Mouse (Mus musculus) embryonic facial prominence, embryonic 15.5 days (tissue): ENCODE results near the gene Pkig. TPM values are rescaled to one million over a fixed set of nuclear protein-coding genes. Genes with fewer than 3 reads are reported as not detected.
"Not testable (repeated sequence)": the region's sequence is repeated elsewhere in the genome, so short reads cannot be mapped to it uniquely, and the experiment has no call there.

ENCODE experiments used
- ATAC-seq: fragments of 200-750 bp; cut with Nextera tagmentation; 2 replicates; pipeline ENCODE4 v1.8.0; 2017; ENCODE audit warnings: low read depth, moderate TSS enrichment; ENCODE audit not compliant: insufficient number of reproducible peaks, low FRiP score, low TSS enrichment
- H3K27ac ChIP-seq: fragments of 300-500 bp; sonication (generic); replicated peaks from 2 replicates; pipeline ENCODE4 v1.5.1; 2015; ENCODE audit warnings: mild to moderate bottlenecking, inconsistent platforms
- H3K27me3 ChIP-seq: fragments of 300-500 bp; sonication (generic); 2 replicates; pipeline ENCODE4 v1.6.1; 2015; ENCODE audit warnings: inconsistent platforms
- H3K36me3 ChIP-seq: fragments of 300-500 bp; sonication (generic); 2 replicates; pipeline ENCODE4 v1.6.1; 2015; ENCODE audit warnings: mild to moderate bottlenecking, inconsistent platforms
- H3K4me1 ChIP-seq: fragments of 300-500 bp; sonication (generic); 2 replicates; pipeline ENCODE4 v1.6.1; 2015; ENCODE audit warnings: inconsistent platforms
- H3K4me2 ChIP-seq: fragments of 300-500 bp; sonication (generic); replicated peaks from 2 replicates; pipeline ENCODE4 v1.6.1; 2015; ENCODE audit warnings: mild to moderate bottlenecking, inconsistent platforms
- H3K4me3 ChIP-seq: fragments of 300-500 bp; sonication (generic); replicated peaks from 2 replicates; pipeline ENCODE4 v1.5.1; 2015; ENCODE audit warnings: mild to moderate bottlenecking, inconsistent platforms
- H3K9ac ChIP-seq: fragments of 300-500 bp; sonication (generic); 2 replicates; pipeline ENCODE4 v1.6.1; 2015; ENCODE audit warnings: inconsistent platforms
- H3K9me3 ChIP-seq: fragments of 300-500 bp; sonication (generic); replicated peaks from 2 replicates; pipeline ENCODE4 v1.6.1; 2016; ENCODE audit warnings: inconsistent platforms
- WGBS: fragments of 180-500 bp; shearing (Covaris S2); methylation state at CpG from one replicate; pipeline ENCODE4 v1.1.7; 2015; 5-methylcytosine and 5-hydroxymethylcytosine counted together
- polyA plus RNA-seq: library from polyadenylated mRNA; unstranded; fragments of >200 nt; fragmentation: Nextera tagmentation; extraction: Ambion mirVana; gene quantifications from 2 replicates; pipeline ENCODE4 v1.2.1, GENCODE M21; 2015

Gene Pkig
- polyA plus RNA-seq, 1 experiment from 2014 or later, result 152 TPM

DNA sequence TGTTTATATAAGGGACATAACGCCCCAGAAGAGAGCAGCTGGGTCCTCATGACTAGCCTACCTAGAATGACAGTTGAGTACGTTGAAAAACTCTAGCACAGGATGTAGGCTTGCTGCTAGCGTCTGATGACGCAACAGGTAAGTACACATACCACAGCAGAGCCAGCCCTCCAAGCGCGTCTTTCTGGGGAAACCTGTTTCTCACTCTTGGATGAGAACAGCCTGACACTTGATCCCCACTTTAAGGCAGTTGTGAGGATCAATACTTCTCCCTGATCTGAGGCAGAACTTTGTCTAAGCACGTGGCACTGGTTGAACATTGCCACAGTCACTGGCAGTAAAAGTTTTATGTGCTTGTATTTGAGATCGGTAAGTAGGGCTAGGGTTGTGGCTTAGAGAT is 37.7 kb upstream of the Pkig start:
- H3K4me2 ChIP-seq, result no peak overlapping the region
- 69% methylated on average over 8 of the region's 8 CpGs for WGBS
- H3K36me3 ChIP-seq, result peaks cover 82% of the 10 kb centered on the region
- no peak for ATAC-seq
- H3K4me1 ChIP-seq, result no peaks in the 10 kb centered on the region
- H3K27me3 ChIP-seq, result no peaks in the 10 kb centered on the region
- no peak overlapping the region for H3K4me3 ChIP-seq
- no peak overlapping the region for H3K9ac ChIP-seq
- no peak overlapping the region for H3K27ac ChIP-seq
- H3K9me3 ChIP-seq, result no peaks in the 10 kb centered on the region

DNA sequence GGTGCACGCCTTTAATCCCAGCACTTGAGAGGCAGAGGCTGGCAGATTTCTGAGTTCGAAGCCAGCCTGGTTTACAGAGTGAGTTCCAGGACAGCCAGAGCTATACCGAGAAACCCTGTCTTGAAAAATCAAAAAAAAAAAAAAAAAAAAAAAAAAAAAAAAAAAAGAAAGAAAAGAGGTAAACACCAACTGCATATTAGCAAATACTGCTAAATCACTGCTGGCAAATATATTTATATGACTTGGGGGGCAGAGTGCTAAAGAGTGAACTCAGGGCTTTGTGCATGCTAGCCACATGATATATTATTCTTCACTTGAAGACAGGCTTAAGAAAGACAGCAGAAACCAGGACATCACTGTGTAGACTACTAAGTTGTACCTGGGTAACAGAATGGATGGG is 36.8 kb upstream of the Pkig start:
- not testable (repeated sequence) for H3K4me2 ChIP-seq, ATAC-seq, H3K27me3 ChIP-seq, H3K27ac ChIP-seq, H3K9me3 ChIP-seq, H3K4me3 ChIP-seq, H3K4me1 ChIP-seq, H3K9ac ChIP-seq
- WGBS, result 95% methylated on average over 3 of the region's 3 CpGs
- peaks cover 82% of the 10 kb centered on the region for H3K36me3 ChIP-seq

DNA sequence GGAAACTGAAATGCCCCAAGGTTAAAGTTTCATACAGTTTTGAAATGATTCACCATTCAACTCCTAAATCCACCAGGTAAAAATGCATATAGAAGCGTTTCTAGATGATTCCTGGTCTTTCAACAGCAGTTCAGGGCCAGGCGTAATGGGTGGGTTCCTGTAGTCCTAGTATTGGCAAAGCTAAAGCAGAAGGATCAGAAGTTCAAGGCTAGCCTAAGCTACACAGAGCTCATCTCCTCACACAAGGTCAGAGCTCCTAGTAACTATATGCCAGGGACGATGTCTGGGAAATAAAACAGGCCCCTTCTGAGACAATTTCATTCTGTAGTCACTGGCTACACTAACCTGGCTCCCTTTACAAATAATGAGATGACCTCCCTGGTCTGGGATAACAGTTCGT is 27.0 kb upstream of the Pkig start:
- H3K4me1 ChIP-seq, result no peaks in the 10 kb centered on the region
- H3K4me2 ChIP-seq, result no peak overlapping the region
- no peaks in the 10 kb centered on the region for H3K9me3 ChIP-seq
- 90% methylated on average over 4 of the region's 4 CpGs for WGBS
- ATAC-seq, result no peak
- H3K36me3 ChIP-seq, result peaks cover 72% of the 10 kb centered on the region
- H3K9ac ChIP-seq, result no peak overlapping the region
- H3K27ac ChIP-seq, result no peak overlapping the region
- H3K27me3 ChIP-seq, result no peaks in the 10 kb centered on the region
- H3K4me3 ChIP-seq, result no peak overlapping the region

DNA sequence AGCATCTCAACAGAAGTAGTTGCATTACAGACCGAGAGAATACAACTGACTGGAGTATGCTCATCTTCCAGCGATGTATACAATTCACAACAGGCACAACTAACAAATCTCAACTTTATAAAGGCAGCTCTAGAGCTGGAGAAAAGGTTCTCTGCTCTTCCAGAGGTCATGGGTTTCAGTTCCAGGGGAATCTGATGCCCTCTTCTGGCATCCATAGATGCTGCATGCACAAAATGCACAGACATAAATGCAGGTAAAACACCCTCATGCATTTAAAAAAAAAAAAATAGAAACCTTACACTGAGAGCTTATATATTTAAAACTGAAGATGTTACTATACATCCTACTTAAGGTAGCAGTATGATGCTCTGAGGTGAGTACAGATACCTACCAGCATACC is 26.5 kb upstream of the Pkig start:
- Histone ChIP-seq H3K27me3 (no peaks in the 10 kb centered on the region), H3K9me3 (no peaks in the 10 kb centered on the region), H3K4me3 (no peak overlapping the region), H3K4me2 (no peak overlapping the region), H3K36me3 (peaks cover 67% of the 10 kb centered on the region), H3K9ac (no peak overlapping the region), H3K27ac (no peak overlapping the region), H3K4me1 (no peaks in the 10 kb centered on the region)
- ATAC-seq, result no peak
- 98% methylated on average over 2 of the region's 2 CpGs for WGBS

DNA sequence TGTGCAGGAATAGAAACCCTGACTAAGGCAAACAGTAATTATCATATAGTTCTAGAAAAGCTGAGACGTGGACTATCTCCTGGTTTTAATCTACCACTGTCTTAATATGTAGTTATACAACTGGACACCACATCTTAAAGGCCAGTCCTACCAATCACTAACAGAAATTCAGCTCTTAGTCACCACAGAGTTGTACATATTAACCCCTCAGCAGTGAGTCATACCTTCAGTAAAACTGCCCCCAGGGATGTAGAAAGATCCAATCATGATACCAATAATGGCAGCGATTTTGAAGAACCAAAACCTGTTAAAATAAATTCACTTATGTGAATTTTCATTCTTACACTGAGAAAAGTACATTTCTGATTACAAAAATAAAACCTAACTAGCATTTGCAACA is 24.0 kb upstream of the Pkig start:
- Histone ChIP-seq H3K9me3 (no peaks in the 10 kb centered on the region), H3K4me3 (no peak overlapping the region), H3K36me3 (peaks cover 44% of the 10 kb centered on the region), H3K27me3 (no peaks in the 10 kb centered on the region), H3K27ac (no peak overlapping the region), H3K4me2 (no peak overlapping the region), H3K9ac (no peak overlapping the region), H3K4me1 (no peaks in the 10 kb centered on the region)
- no peak for ATAC-seq
- 88% methylated on average over 2 of the region's 2 CpGs for whole genome bisulfite sequencing

DNA sequence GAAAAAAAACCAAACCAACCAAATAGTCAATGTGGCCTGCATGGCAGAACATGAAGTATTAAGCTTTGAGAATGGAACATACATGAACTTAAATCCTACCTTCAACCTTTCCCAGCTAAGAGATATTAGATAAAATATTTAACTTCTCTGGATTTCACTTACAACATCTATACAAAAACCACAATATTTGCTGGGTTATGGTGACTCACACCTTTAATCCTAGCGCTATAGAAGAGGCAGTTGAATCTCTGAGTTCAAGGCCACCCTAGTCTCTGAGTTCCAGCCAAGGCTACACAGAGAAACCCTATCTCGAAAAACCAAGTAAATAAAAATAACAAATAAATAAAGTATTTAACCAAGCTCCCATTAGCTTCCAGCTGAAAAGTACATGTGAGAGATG is 22.1 kb upstream of the Pkig start:
- 94% methylated on average over 2 of the region's 2 CpGs for WGBS
- H3K9me3 ChIP-seq, result no peaks in the 10 kb centered on the region
- H3K4me3 ChIP-seq, result no peak overlapping the region
- no peak overlapping the region for H3K9ac ChIP-seq
- no peaks in the 10 kb centered on the region for H3K4me1 ChIP-seq
- no peak overlapping the region for H3K27ac ChIP-seq
- ATAC-seq, result no peak
- H3K4me2 ChIP-seq, result no peak overlapping the region
- peaks cover 27% of the 10 kb centered on the region for H3K36me3 ChIP-seq
- H3K27me3 ChIP-seq, result no peaks in the 10 kb centered on the region

DNA sequence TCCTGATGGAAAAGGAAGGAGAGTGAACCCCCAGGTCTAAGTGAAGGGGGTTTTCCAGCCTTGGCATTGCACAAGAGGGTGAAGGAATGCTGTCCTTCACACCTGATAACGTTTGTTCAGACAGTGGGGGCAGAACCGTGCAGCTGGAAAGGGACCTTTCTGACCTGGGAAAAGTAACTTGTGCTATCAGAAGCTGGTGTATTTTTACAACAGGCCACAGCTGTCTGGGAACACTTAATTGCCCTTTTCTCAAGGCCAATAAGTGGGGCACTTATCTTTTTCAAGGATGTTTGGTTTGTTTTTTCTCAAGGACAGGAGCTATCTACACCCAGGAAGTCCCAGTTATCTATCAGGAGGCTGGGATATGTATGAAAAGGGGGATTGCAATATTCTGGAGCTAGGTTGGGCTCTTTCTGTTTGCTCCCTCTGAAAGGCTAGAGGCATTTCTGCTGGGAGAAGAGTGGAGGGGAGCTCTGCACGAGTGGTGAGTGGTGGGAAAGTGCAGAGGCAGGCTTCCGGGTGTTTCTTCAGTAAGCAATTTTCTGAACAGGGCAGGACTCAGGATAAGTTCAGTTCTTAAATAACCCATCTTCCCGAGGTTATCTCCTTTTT is 20.4 kb upstream of the Pkig start:
- Histone ChIP-seq H3K4me1 (peaks cover 7% of the 10 kb centered on the region; the same call in 1 of the 2 replicates), H3K4me2 (no peak overlapping the region), H3K27me3 (no peaks in the 10 kb centered on the region), H3K36me3 (peaks cover 11% of the 10 kb centered on the region), H3K9ac (no peak overlapping the region), H3K9me3 (no peaks in the 10 kb centered on the region), H3K27ac (no peak overlapping the region), H3K4me3 (no peak overlapping the region)
- WGBS, result 63% methylated on average over 5 of the region's 5 CpGs
- no peak for ATAC-seq

DNA sequence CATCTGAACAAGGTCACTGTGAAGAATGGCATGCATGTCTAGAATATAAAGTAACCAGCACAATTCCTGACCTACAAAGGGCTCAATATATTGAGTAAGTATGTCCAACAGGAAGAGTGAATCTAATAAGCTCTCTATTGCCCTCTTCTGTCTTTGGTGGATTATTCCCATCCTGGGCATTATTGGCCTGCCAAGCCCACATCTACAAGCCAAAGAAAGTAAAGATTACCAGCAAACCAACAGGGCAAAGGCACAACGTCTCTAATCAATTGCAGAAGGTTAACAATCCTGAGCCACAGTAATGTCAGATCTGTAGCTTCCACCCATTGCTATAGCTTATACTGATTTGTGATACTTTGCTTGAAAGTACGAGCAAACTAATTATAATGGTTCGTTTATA is 17.7 kb upstream of the Pkig start:
- Histone ChIP-seq H3K27ac (no peak overlapping the region), H3K9ac (no peak overlapping the region), H3K36me3 (peaks cover 10% of the 10 kb centered on the region; the same call in 1 of the 2 replicates), H3K4me2 (no peak overlapping the region), H3K27me3 (no peaks in the 10 kb centered on the region), H3K9me3 (no peaks in the 10 kb centered on the region), H3K4me1 (peaks cover 24% of the 10 kb centered on the region; the same call in 1 of the 2 replicates), H3K4me3 (no peak overlapping the region)
- no peak for ATAC-seq
- WGBS, result 75% methylated on average over 3 of the region's 3 CpGs

DNA sequence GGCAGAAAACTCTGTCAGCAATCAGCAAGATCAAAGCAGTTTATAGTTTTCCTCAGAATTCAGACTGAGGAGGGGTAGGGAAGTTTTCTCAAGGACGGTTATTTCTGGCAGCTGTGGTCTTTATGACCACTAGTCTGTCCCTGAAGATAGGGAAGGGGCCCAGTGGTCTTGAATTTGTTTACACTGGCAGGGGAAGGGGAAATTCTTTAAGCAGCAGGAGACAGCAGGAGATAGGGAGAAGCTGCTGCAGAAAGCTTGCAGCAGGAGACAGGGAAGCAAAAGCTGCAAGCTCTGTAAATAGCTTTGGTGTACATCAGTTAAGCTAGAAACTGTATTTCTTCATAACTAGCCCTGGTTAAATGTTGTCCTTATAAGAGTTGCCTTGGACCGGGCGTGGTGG is 16.5 kb upstream of the Pkig start:
- no peak overlapping the region for H3K27ac ChIP-seq
- WGBS, result 78% methylated on average over 3 of the region's 3 CpGs
- H3K4me3 ChIP-seq, result no peak overlapping the region
- H3K36me3 ChIP-seq, result peaks cover 7% of the 10 kb centered on the region; the same call in 1 of the 2 replicates
- no peak for ATAC-seq
- no peak overlapping the region for H3K4me2 ChIP-seq
- no peak overlapping the region for H3K9ac ChIP-seq
- H3K4me1 ChIP-seq, result peaks cover 25% of the 10 kb centered on the region; the same call in 1 of the 2 replicates
- no peaks in the 10 kb centered on the region for H3K27me3 ChIP-seq
- no peaks in the 10 kb centered on the region for H3K9me3 ChIP-seq

DNA sequence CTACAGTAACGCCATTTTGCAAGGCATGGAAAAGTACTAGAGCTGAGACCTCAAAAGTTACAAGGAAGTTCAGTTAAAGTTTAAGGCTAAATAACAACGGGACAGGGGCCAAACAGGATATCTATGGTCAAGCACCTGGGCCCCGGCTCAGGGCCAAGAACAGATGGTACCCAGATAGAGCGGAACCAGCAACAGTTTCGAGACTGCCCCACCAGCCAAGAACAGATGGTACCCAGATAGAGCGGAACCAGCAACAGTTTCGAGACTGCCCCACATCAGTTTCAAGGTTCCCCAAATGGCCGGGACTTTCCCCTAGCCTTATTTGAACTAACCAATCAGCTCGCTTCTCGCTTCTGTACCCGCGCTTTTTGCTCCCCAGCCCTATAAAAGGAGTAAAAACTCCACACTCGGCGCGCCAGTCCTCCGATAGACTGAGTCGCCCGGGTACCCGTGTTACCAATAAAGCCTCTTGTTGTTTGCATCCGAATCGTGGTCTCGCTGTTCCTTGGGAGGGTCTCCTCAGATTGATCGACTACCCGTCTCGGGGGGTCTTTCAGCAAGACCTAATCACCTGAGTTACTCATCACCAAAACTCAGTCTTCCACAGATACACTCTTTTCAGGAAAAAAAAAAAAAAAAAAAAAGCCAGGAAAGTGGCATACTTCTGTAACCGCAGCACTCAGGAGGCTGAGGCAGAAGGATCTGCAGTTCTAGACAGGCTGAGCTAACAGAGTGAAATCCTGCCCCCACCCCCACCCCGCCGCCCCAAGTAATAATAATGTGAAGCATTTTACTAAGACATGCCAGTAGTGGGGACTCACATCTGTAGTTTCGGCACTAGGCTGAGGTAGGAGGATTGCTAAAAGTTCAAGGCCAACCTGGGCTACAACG is 15.3 kb upstream of the Pkig start:
- Histone ChIP-seq H3K27ac (0 out of 2 replicates have a peak overlapping the region, but pooled peaks have one; percentile 2), H3K9ac (no peak overlapping the region)

DNA sequence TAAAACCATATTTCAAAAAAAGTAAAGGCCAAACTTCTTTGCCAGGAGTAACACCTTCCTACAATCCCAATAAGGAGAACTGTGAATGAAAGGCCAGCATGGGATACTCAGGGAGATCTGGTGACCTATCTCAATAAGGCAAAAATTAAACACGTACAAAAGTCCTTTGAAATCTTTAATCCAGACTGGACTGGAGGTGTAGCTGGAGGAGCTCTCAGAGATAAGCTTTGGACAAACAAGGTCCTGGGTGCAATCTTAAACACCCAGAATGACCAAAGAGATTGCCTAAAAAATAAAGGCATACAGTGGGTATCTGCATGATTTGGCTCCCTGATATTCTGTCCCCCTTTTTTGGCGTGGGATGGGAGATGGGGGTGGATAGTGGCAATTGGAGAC is 14.6 kb upstream of the Pkig start:
- 0 out of 2 replicates have a peak overlapping the region, but pooled peaks have one; percentile 99 for H3K27ac ChIP-seq
- H3K9me3 ChIP-seq, result no peaks in the 10 kb centered on the region
- 0 out of 2 replicates have a peak, but pooled peaks cover 7% of the 10 kb centered on the region for H3K36me3 ChIP-seq
- H3K4me2 ChIP-seq, result peak overlapping the region; percentile 54
- WGBS, result 62% methylated on average over 2 of the region's 2 CpGs
- no peak for ATAC-seq
- no peaks in the 10 kb centered on the region for H3K27me3 ChIP-seq
- H3K9ac ChIP-seq, result peak overlapping the region; percentile 94; the same call in 1 of the 2 replicates
- H3K4me1 ChIP-seq, result peaks cover 25% of the 10 kb centered on the region; the same call in 1 of the 2 replicates
- H3K4me3 ChIP-seq, result peak overlapping the region; percentile 95

More for the DNA sequence above, 15.3 kb upstream of the Pkig start:
- no peak for ATAC-seq
- H3K27me3 ChIP-seq, result no peaks in the 10 kb centered on the region
- 84% methylated on average over 30 of the region's 30 CpGs for WGBS
- peak overlapping the region; percentile 54 for H3K4me2 ChIP-seq
- no peaks in the 10 kb centered on the region for H3K9me3 ChIP-seq
- peak overlapping the region; percentile 95 for H3K4me3 ChIP-seq
- H3K4me1 ChIP-seq, result peaks cover 25% of the 10 kb centered on the region; the same call in 1 of the 2 replicates
- peaks cover 7% of the 10 kb centered on the region; the same call in 1 of the 2 replicates for H3K36me3 ChIP-seq
